Mouse (Mus musculus) testis, adult 2 months (tissue): ENCODE data around the gene 4933407L21Rik. TPM values are rescaled to one million over a fixed set of nuclear protein-coding genes. Genes with fewer than 3 reads are reported as not detected.

Experiments
- H3K27ac ChIP-seq: fragments of 200-500 bp; 2 replicates; pipeline ENCODE4 v1.5.1; 2012; ENCODE audit warnings: low read depth, low read length; ENCODE audit not compliant: control insufficient read depth, insufficient read depth
- H3K27me3 ChIP-seq: fragments of 200-500 bp; 2 replicates; pipeline ENCODE4 v1.6.1; 2012; ENCODE audit warnings: mild to moderate bottlenecking, low read length, moderate library complexity; ENCODE audit not compliant: control insufficient read depth, insufficient read depth
- H3K36me3 ChIP-seq: fragments of 200-500 bp; 2 replicates; pipeline ENCODE4 v1.6.1; 2012; ENCODE audit warnings: mild to moderate bottlenecking, low read length; ENCODE audit not compliant: control insufficient read depth, insufficient read depth
- H3K4me1 ChIP-seq: fragments of 200-500 bp; 2 replicates; pipeline ENCODE4 v1.6.1; 2012; ENCODE audit warnings: low read length; ENCODE audit not compliant: control insufficient read depth, insufficient read depth
- H3K4me3 ChIP-seq: fragments of 200-500 bp; 2 replicates; pipeline ENCODE4 v1.5.1; 2012; ENCODE audit warnings: low read depth, mild to moderate bottlenecking, low read length, moderate library complexity, mixed read lengths; ENCODE audit not compliant: control insufficient read depth
- CTCF ChIP-seq: fragments of 200-500 bp; IDR thresholded peaks from 2 replicates; pipeline ENCODE4 v1.5.1; 2012; ENCODE audit warnings: low read depth, mild to moderate bottlenecking, inconsistent platforms, low read length, moderate library complexity; ENCODE audit not compliant: control insufficient read depth, insufficient read depth, insufficient replicate concordance
- POLR2A ChIP-seq: fragments of 200-500 bp; IDR thresholded peaks from 2 replicates; pipeline ENCODE4 v1.6.1; 2012; ENCODE audit warnings: low read depth, mild to moderate bottlenecking, inconsistent platforms, low read length, moderate library complexity; ENCODE audit not compliant: control insufficient read depth
- polyA plus RNA-seq: library from polyadenylated mRNA; depleted of rRNA; stranded (reverse); fragments of >200 nt; gene quantifications from 2 replicates; pipeline ENCODE4 v1.2.3, GENCODE M21; 2012

Gene 4933407L21Rik
- polyA plus RNA-seq, 1 experiment: 1.6 TPM

DNA sequence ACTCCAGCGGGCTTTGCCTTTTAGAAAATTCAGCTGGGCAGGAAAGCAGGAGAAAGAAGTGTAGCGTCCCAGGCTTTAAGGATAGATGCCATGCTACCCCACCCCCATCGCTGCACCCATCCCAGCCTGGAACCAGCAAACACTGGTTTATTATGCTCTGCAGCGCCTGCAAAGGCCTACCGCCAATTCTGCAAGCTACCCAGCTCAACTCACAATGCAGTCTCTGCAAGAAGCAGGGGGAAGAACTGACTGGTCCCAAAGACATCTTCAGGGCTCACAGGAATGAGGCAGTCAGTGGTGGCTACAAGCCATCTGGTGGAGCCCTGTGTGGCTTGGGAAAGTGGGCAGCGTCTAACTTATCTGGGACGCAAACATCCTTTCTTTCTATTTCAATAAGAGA is 6.6 kb upstream of the 4933407L21Rik start:
- Histone ChIP-seq H3K27ac (no peak overlapping the region), H3K36me3 (no peaks in the 10 kb centered on the region), H3K27me3 (no peaks in the 10 kb centered on the region), H3K4me1 (peaks cover 4% of the 10 kb centered on the region), H3K4me3 (no peak overlapping the region)
- TF ChIP-seq CTCF (no peak), POLR2A (no peak)

DNA sequence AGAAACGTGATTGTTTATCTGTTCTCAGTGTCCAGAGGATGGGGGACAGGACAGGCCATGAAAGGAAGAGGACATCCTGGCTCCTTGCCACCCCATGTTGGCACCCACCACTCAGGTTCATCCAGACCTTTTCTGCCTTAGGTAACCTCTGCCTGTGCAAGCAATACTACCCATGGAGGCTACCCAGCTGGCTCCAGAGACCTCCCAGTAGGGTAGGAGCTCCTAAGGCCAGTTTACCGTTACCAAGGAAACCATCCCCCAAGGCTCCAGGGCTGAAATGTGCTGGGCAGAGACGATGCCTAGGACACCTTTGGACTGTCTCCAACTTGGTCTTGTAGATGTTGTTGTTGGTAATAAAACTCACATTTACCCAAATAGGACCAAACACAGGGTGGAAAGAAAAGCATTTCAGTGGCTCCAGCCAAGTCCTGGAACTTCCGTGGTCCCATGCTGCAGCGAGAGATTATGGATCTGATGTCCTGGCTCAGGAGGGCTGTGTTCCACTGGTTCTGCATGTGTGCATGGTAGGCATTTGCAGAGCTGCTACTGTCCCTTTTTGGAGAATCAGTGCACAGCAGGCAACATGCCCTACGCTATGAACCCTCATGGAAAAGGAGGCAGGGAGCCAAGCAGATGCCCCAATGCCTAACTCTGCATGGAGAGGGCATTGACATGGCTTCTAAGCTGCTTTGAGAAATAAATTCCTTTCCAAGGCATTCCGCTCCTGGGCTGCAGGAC is 6.0 kb upstream of the 4933407L21Rik start:
- no peak overlapping the region for H3K27ac ChIP-seq
- no peak overlapping the region for H3K4me3 ChIP-seq
- no peaks in the 10 kb centered on the region for H3K36me3 ChIP-seq
- TF ChIP-seq CTCF (no peak), POLR2A (no peak)
- H3K4me1 ChIP-seq: peaks cover 2% of the 10 kb centered on the region; the same call in 1 of the 2 replicates
- no peaks in the 10 kb centered on the region for H3K27me3 ChIP-seq

DNA sequence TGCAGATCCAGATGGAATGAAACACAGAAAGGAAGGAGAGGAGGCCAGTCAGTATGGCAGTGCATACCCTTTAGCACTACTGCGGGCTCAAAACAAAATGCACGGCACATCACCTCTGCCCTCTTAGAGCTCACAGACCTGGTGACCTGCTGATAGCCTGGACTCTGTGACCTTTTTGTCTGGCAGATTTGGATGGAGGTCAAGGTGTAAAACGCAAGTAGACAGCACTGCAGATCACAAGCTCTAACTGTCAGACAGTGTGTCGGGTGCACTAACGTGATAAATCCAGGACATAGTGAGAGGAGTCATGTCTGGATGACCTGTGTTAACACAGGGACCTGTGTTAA is 5.4 kb upstream of the 4933407L21Rik start:
- Histone ChIP-seq H3K4me1 (0 out of 2 replicates have a peak, but pooled peaks cover 2% of the 10 kb centered on the region), H3K36me3 (no peaks in the 10 kb centered on the region), H3K4me3 (no peak overlapping the region), H3K27ac (no peak overlapping the region), H3K27me3 (no peaks in the 10 kb centered on the region)
- TF ChIP-seq POLR2A: no peak
- no peak for TF ChIP-seq CTCF

DNA sequence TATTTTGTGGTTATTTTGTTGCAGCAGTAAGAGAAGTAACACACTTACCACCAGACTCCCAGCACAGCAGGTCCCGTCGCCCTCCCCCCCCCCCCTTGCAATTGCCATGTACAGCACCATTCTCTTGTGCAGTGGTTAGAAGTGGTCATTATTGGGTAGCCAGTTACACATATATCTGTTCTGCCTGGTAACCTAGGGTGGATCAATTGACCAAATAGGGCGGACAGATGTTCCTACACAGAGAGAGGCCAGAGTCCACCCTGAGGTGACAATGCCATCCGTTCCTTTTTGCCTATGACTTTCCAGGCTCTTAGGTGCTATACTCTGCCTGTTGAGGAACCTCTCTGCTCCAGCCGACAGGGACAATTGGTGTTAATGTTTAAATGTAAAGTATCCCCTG is 3.1 kb upstream of the 4933407L21Rik start:
- TF ChIP-seq CTCF: no peak
- TF ChIP-seq POLR2A: no peak
- no peak overlapping the region for H3K4me3 ChIP-seq

DNA sequence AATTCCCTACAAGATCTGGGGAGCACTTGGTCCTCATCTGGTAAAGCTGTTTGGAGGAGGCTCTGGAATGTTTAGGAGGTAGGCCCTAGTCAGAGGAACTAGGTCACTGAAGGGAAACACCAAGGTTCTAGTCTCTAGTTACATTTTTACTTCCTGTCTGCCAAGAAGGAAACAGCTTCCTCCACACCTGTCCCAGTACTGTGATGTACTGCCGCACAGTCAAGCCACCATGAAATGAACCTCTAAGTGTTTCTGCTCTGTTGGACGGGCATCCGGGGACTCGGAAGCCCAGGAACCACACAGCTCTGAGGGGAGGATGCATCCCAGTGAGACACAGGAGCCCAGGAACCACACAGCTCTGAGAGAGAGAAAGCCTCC is 394 bp downstream of the 4933407L21Rik start:
- Histone ChIP-seq H3K36me3 (no peaks in the 10 kb centered on the region), H3K27ac (no peak overlapping the region), H3K27me3 (no peaks in the 10 kb centered on the region), H3K4me1 (peaks cover 16% of the 10 kb centered on the region), H3K4me3 (no peak overlapping the region)
- TF ChIP-seq POLR2A: no peak
- TF ChIP-seq CTCF: no peak

More for the DNA sequence above, 3.1 kb upstream of the 4933407L21Rik start:
- Histone ChIP-seq H3K4me1 (peaks cover 13% of the 10 kb centered on the region), H3K27ac (no peak overlapping the region), H3K27me3 (no peaks in the 10 kb centered on the region), H3K36me3 (no peaks in the 10 kb centered on the region)

DNA sequence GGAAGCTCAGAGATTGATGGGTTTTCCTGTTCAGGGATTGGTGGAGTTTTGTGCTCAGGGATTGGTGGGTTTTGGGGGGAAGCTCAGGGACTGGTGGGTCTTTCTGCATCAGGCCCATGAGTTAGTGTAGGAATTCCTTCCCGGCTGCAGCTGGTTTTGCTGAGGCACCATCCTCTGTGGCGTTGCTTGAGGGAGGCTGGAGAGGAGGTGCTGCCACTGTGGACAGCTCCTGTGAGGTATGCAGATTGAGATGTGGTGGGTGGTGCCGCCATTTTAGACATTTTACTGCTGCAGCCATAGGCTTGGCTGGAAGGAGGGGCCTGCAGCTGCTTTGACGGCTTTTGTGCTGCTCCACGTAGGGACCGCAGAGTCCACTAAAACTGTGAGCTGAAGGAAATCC is 1.1 kb downstream of the 4933407L21Rik start:
- Histone ChIP-seq H3K27ac (no peak overlapping the region), H3K4me1 (peaks cover 22% of the 10 kb centered on the region), H3K36me3 (no peaks in the 10 kb centered on the region), H3K27me3 (no peaks in the 10 kb centered on the region), H3K4me3 (no peak overlapping the region)
- no peak for TF ChIP-seq POLR2A
- TF ChIP-seq CTCF: no peak

DNA sequence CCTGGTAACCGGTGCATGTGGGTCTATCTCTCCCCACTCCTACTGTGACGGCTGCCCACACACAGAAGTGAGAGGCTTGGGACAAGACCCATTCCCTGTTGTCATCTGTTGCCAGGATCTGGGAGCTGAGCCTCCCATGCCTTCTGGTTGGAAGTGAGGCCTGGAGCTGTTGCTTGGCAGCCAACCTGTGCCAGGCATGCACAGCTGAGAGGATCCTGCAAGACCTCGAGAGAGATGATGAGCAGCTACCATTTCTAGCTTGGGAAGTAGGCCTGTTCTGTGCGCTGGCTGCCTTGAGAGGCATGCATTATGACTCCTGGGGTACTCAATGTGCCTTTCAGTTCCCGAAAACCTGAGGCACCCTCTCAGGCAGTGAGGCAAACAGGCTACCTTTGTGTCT is 2.9 kb downstream of the 4933407L21Rik start:
- Histone ChIP-seq H3K4me3 (no peak overlapping the region), H3K4me1 (peaks cover 24% of the 10 kb centered on the region), H3K36me3 (no peaks in the 10 kb centered on the region), H3K27ac (no peak overlapping the region), H3K27me3 (no peaks in the 10 kb centered on the region)
- TF ChIP-seq POLR2A: no peak
- no peak for TF ChIP-seq CTCF
